Mouse (Mus musculus) ES-CJ7 (cell line): ENCODE measurements around the gene Spast.

Experiments used
- DNase-seq: peaks from one replicate; pipeline ENCODE4 v3.0.0; 2011; ENCODE audit warnings: low read depth, low spot score

Spast gene

DNA sequence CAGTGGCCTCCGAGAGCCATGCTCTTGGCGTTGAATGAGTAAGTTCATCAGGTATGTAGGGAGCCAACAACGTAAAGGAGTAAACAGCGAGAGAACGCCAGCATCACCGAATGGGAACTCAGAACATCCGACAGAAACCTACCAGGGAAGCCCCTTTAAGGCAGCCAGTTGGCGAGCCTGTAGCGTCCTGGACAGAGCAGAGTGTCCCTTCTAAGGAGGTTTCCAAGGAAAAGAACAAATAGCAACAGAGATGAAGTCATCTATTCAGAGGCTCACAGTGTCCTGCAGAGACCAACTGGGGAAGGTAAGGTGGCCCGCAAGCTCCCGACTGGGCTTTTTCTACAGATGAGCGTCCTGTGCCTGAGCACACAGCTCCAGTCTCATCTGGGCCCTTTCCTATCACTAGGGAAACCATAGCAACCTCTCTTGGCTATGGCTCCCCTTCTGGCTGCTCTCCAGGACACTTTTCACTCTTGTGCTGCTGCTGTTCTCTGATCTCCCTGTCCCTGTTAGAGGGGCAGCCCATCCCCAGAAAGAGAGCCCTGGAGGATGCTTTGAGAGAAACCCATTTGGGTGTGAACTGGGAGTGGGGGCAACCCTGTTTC lies 85.7 kb downstream of the Spast start:
- DNase-seq, result no peak

DNA sequence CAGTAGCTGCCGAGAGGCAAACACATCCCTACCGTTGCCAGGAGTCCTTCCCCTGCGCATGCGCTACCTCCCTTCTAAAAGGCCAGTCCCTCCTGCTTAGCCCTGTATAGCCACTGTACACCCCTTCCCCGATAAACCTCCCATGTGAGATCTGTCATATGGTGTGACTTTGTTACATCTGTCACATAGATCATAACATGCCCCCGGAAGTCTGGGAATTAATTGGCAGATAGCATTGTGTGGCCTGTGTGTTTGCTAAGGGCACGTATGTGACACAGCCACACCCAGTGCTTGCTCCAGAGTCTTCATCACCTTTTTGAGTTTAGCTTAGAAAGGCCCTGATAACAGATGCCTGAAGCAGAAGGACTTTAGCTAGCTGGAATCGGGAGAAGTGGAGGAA lies 91.3 kb downstream of the Spast start:
- no peak for DNase-seq

DNA sequence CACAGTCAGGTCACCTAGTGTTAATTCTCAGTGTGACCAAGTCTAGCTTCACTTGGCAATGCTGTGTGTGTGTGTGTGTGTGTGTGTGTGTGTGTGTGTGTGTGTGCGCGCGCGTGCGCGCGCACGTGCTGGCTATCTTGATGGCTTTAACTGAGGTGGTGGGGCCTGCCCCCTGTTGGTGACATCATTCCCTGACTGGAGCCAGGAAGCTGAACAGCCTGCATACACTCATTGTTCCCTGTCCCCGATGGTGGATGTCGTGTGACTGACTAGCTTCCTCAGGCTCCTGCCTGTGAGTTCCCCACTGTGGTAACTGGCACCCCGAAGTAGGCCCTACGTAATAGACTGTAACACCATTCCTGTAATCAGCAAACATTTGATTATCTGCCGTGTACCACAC lies 92.7 kb downstream of the Spast start:
- DNase-seq, result peak; percentile 80

DNA sequence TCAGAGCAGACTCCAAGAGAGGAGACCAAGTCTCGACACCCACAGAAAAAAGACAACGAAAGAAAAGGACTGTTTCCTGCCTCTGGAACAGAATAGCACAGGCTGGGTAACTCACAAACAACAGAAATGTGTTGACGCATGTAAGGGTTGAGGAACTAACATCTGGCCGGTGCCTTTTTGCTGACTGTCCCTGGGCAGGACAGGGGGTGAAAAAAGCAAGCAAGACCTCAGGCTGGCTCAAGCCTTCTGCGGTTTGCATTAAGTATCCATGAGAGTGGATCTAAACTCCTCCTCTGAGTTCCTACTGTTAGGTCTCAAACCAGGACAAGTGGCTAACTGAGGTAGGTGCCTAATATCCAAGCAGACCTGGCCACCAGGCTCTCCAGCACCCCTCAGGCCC lies 93.8 kb downstream of the Spast start:
- DNase-seq, result no peak

DNA sequence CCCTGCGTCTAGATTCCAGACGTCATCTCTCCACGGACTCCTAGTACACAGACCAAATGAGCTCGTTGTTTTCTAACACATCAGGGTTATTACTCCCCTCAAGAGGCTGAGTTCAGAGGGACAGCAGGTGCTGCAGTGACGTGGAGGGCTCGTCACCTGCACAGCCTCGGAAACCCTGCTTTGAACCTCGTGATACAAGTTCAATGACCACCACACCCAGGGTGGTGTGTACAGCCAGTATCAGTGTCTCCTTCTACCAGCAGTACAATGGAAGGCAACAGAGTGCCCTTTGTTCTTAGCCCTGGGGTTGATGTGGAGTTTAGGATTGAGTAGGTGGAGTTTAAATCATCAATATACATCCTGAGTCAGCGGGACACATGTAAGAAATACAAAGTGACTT lies 99.0 kb downstream of the Spast start:
- no peak for DNase-seq

DNA sequence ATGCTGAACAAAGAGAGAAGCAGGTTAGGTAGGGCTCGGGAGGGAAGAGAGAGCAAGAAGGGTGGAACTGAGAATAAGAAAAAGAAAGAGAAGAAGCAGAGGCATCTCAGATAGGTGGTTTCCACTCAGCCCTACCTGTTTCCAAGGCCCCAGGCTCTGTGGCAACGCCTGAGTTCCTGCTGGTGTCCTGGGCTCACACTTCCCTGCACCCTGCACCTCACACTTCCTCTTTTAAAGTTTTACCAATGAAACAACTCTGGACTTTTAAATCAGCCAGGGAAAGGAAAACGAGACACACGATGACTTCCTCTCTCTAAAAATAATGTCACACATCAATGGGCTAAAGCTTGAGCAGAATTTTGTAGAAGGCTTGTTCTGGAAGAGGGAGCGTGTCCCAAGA lies 101.7 kb downstream of the Spast start:
- DNase-seq, result no peak
